Mouse (Mus musculus) WW6 (cell line): Measurements from ENCODE around the gene Sox1.

Experiments used
- DNase-seq: peaks from one replicate; pipeline ENCODE4 v3.0.0-alpha.2; 2013; ENCODE audit warnings: low read depth, low spot score

Sox1 gene

GRCm38 (mm10) chr8:12425906-12426305 lies 30.8 kb downstream of the Sox1 start:
- no peak for DNase-seq

GRCm38 (mm10) chr8:12427346-12427745 lies 32.3 kb downstream of the Sox1 start:
- no peak for DNase-seq

GRCm38 (mm10) chr8:12427886-12428799 lies 33.0 kb downstream of the Sox1 start:
- DNase-seq: no peak

- DNase-seq: no peak
Observed at GRCm38 (mm10) chr8:12428931-12429330, 33.8 kb downstream of the Sox1 start.

GRCm38 (mm10) chr8:12429601-12430172 lies 34.6 kb downstream of the Sox1 start:
- DNase-seq: no peak

GRCm38 (mm10) chr8:12430173-12430899 lies 35.2 kb downstream of the Sox1 start:
- DNase-seq: no peak

GRCm38 (mm10) chr8:12430900-12431737 lies 36.0 kb downstream of the Sox1 start:
- DNase-seq: no peak

- DNase-seq: no peak
Observed at GRCm38 (mm10) chr8:12431738-12432055, 36.6 kb downstream of the Sox1 start.

GRCm38 (mm10) chr8:12432546-12432945 lies 37.5 kb downstream of the Sox1 start:
- DNase-seq: no peak

- no peak for DNase-seq
Observed at GRCm38 (mm10) chr8:12434771-12435170, 39.7 kb downstream of the Sox1 start.

- no peak for DNase-seq
Observed at GRCm38 (mm10) chr8:12438021-12438420, 42.9 kb downstream of the Sox1 start.

GRCm38 (mm10) chr8:12439044-12439443 lies 43.9 kb downstream of the Sox1 start:
- peak; percentile 73 for DNase-seq

GRCm38 (mm10) chr8:12439846-12440245 lies 44.8 kb downstream of the Sox1 start:
- no peak for DNase-seq

GRCm38 (mm10) chr8:12440997-12441396 lies 45.9 kb downstream of the Sox1 start:
- DNase-seq: no peak

- DNase-seq: no peak
Observed at GRCm38 (mm10) chr8:12445258-12445657, 50.2 kb downstream of the Sox1 start.

- DNase-seq: no peak
Observed at GRCm38 (mm10) chr8:12445926-12446680, 51.0 kb downstream of the Sox1 start.
